Mouse (Mus musculus): ENCODE measurements around the gene Pml. TPM values are rescaled to one million over a fixed set of nuclear protein-coding genes. Genes with fewer than 3 reads are reported as not detected.

Pml gene
- polyA plus RNA-seq, 1 experiment from 2014 or later: 13.7 TPM

- Histone ChIP-seq H3K27me3 (ENCODE audit: control insufficient read depth, insufficient read depth, low read length) (no peaks in the 10 kb centered on the region), H3K9ac (ENCODE audit: low read length) (no peak overlapping the region), H3K4me2 (ENCODE audit: low read depth, low read length, severe bottlenecking) (no peak overlapping the region), H3K9me3 (ENCODE audit: control insufficient read depth, low read length) (no peaks in the 10 kb centered on the region), H3K27ac (ENCODE audit: low read depth, low read length) (no peak overlapping the region), H3K4me1 (replicated peaks; ENCODE audit: control insufficient read depth, insufficient read depth, low read length) (0 out of 2 replicates have a peak, but pooled peaks cover 3% of the 10 kb centered on the region), H3K36me3 (ENCODE audit: control insufficient read depth, insufficient read depth, low read length) (no peaks in the 10 kb centered on the region; the same call in 1 of the 2 replicates), H3K4me3 (ENCODE audit: low read depth, low read length) (no peak overlapping the region)
- no peak for ATAC-seq (replicated peaks; ENCODE audit: low FRiP score)
- peak; percentile 70 for DNase-seq (ENCODE audit: low spot score)
- 72% methylated on average over 24 of the region's 24 CpGs for WGBS
Observed at GRCm38 (mm10) chr9:58220218-58220903, 29.2 kb downstream of the Pml start.

- no peaks in the 10 kb centered on the region for H3K27me3 ChIP-seq (ENCODE audit: control insufficient read depth, insufficient read depth, low read length)
- no peak for DNase-seq (ENCODE audit: low spot score)
- 87% methylated on average over 3 of the region's 3 CpGs for WGBS
- no peak overlapping the region for H3K27ac ChIP-seq (ENCODE audit: low read depth, low read length)
- ATAC-seq (replicated peaks; ENCODE audit: low FRiP score): no peak
- H3K4me3 ChIP-seq (ENCODE audit: low read depth, low read length): no peak overlapping the region
- H3K9me3 ChIP-seq (ENCODE audit: control insufficient read depth, low read length): no peaks in the 10 kb centered on the region
- no peaks in the 10 kb centered on the region; the same call in 1 of the 2 replicates for H3K36me3 ChIP-seq (ENCODE audit: control insufficient read depth, insufficient read depth, low read length)
- 0 out of 2 replicates have a peak, but pooled peaks cover 3% of the 10 kb centered on the region for H3K4me1 ChIP-seq (replicated peaks; ENCODE audit: control insufficient read depth, insufficient read depth, low read length)
- no peak overlapping the region for H3K4me2 ChIP-seq (ENCODE audit: low read depth, low read length, severe bottlenecking)
- no peak overlapping the region for H3K9ac ChIP-seq (ENCODE audit: low read length)
Observed at GRCm38 (mm10) chr9:58218539-58218938, 31.0 kb downstream of the Pml start.

- no peaks in the 10 kb centered on the region for H3K27me3 ChIP-seq (ENCODE audit: control insufficient read depth, insufficient read depth, low read length)
- H3K4me3 ChIP-seq (ENCODE audit: low read depth, low read length): no peak overlapping the region
- H3K36me3 ChIP-seq (ENCODE audit: control insufficient read depth, insufficient read depth, low read length): no peaks in the 10 kb centered on the region; the same call in 1 of the 2 replicates
- WGBS: 38% methylated on average over 6 of the region's 6 CpGs
- ATAC-seq (replicated peaks; ENCODE audit: low FRiP score) (0 out of 2 replicates have a peak, but pooled peaks have one; percentile 30), DNase-seq (ENCODE audit: low spot score) (peak; percentile 75)
- H3K4me2 ChIP-seq (ENCODE audit: low read depth, low read length, severe bottlenecking): no peak overlapping the region
- no peaks in the 10 kb centered on the region for H3K9me3 ChIP-seq (ENCODE audit: control insufficient read depth, low read length)
- H3K9ac ChIP-seq (ENCODE audit: low read length): no peak overlapping the region
- H3K27ac ChIP-seq (ENCODE audit: low read depth, low read length): no peak overlapping the region
- 0 out of 2 replicates have a peak, but pooled peaks cover 3% of the 10 kb centered on the region for H3K4me1 ChIP-seq (replicated peaks; ENCODE audit: control insufficient read depth, insufficient read depth, low read length)
Observed at GRCm38 (mm10) chr9:58216402-58216801, 33.2 kb downstream of the Pml start.

GRCm38 (mm10) chr9:58214519-58215180 lies 34.9 kb downstream of the Pml start:
- Histone ChIP-seq H3K9ac (ENCODE audit: low read length) (no peak overlapping the region), H3K4me3 (ENCODE audit: low read depth, low read length) (no peak overlapping the region), H3K9me3 (ENCODE audit: control insufficient read depth, low read length) (no peaks in the 10 kb centered on the region), H3K36me3 (ENCODE audit: control insufficient read depth, insufficient read depth, low read length) (no peaks in the 10 kb centered on the region; the same call in 1 of the 2 replicates), H3K4me2 (ENCODE audit: low read depth, low read length, severe bottlenecking) (no peak overlapping the region), H3K27ac (ENCODE audit: low read depth, low read length) (no peak overlapping the region), H3K4me1 (replicated peaks; ENCODE audit: control insufficient read depth, insufficient read depth, low read length) (0 out of 2 replicates have a peak, but pooled peaks cover 3% of the 10 kb centered on the region), H3K27me3 (ENCODE audit: control insufficient read depth, insufficient read depth, low read length) (no peaks in the 10 kb centered on the region)
- DNase-seq (ENCODE audit: low spot score) (peak; percentile 44), ATAC-seq (replicated peaks; ENCODE audit: low FRiP score) (no peak)
- 69% methylated on average over 8 of the region's 8 CpGs for WGBS

GRCm38 (mm10) chr9:58213865-58214264 lies 35.7 kb downstream of the Pml start:
- Histone ChIP-seq H3K9me3 (ENCODE audit: control insufficient read depth, low read length) (no peaks in the 10 kb centered on the region), H3K36me3 (ENCODE audit: control insufficient read depth, insufficient read depth, low read length) (no peaks in the 10 kb centered on the region), H3K4me1 (replicated peaks; ENCODE audit: control insufficient read depth, insufficient read depth, low read length) (0 out of 2 replicates have a peak, but pooled peaks cover 3% of the 10 kb centered on the region), H3K4me3 (ENCODE audit: low read depth, low read length) (no peak overlapping the region), H3K27ac (ENCODE audit: low read depth, low read length) (no peak overlapping the region), H3K27me3 (ENCODE audit: control insufficient read depth, insufficient read depth, low read length) (no peaks in the 10 kb centered on the region), H3K4me2 (ENCODE audit: low read depth, low read length, severe bottlenecking) (no peak overlapping the region), H3K9ac (ENCODE audit: low read length) (no peak overlapping the region)
- WGBS: 39% methylated on average over 5 of the region's 5 CpGs
- DNase-seq (ENCODE audit: low spot score) (peak; percentile 41), ATAC-seq (replicated peaks; ENCODE audit: low FRiP score) (no peak)

GRCm38 (mm10) chr9:58213377-58213776 lies 36.2 kb downstream of the Pml start:
- 0 out of 2 replicates have a peak, but pooled peaks cover 3% of the 10 kb centered on the region for H3K4me1 ChIP-seq (replicated peaks; ENCODE audit: control insufficient read depth, insufficient read depth, low read length)
- no peak overlapping the region for H3K9ac ChIP-seq (ENCODE audit: low read length)
- ATAC-seq (replicated peaks; ENCODE audit: low FRiP score): no peak
- peak; percentile 39 for DNase-seq (ENCODE audit: low spot score)
- no peak overlapping the region for H3K27ac ChIP-seq (ENCODE audit: low read depth, low read length)
- H3K4me2 ChIP-seq (ENCODE audit: low read depth, low read length, severe bottlenecking): no peak overlapping the region
- no peaks in the 10 kb centered on the region for H3K36me3 ChIP-seq (ENCODE audit: control insufficient read depth, insufficient read depth, low read length)
- H3K9me3 ChIP-seq (ENCODE audit: control insufficient read depth, low read length): no peaks in the 10 kb centered on the region
- no peaks in the 10 kb centered on the region for H3K27me3 ChIP-seq (ENCODE audit: control insufficient read depth, insufficient read depth, low read length)
- no peak overlapping the region for H3K4me3 ChIP-seq (ENCODE audit: low read depth, low read length)
- WGBS: 72% methylated on average over 5 of the region's 5 CpGs

- ATAC-seq (replicated peaks; ENCODE audit: low FRiP score): no peak
- no peak overlapping the region for H3K27ac ChIP-seq (ENCODE audit: low read depth, low read length)
- no peaks in the 10 kb centered on the region for H3K36me3 ChIP-seq (ENCODE audit: control insufficient read depth, insufficient read depth, low read length)
- H3K9me3 ChIP-seq (ENCODE audit: control insufficient read depth, low read length): no peaks in the 10 kb centered on the region
- DNase-seq (ENCODE audit: low spot score): no peak
- 91% methylated on average over 2 of the region's 2 CpGs for WGBS
- no peaks in the 10 kb centered on the region for H3K27me3 ChIP-seq (ENCODE audit: control insufficient read depth, insufficient read depth, low read length)
- H3K4me1 ChIP-seq (replicated peaks; ENCODE audit: control insufficient read depth, insufficient read depth, low read length): no peaks in the 10 kb centered on the region
- H3K4me3 ChIP-seq (ENCODE audit: low read depth, low read length): no peak overlapping the region
- H3K9ac ChIP-seq (ENCODE audit: low read length): no peak overlapping the region
- H3K4me2 ChIP-seq (ENCODE audit: low read depth, low read length, severe bottlenecking): no peak overlapping the region
Observed at GRCm38 (mm10) chr9:58210304-58210627, 39.3 kb downstream of the Pml start.

GRCm38 (mm10) chr9:58209462-58210303 lies 39.9 kb downstream of the Pml start:
- Histone ChIP-seq H3K27me3 (ENCODE audit: control insufficient read depth, insufficient read depth, low read length) (no peaks in the 10 kb centered on the region), H3K4me1 (replicated peaks; ENCODE audit: control insufficient read depth, insufficient read depth, low read length) (peaks cover 3% of the 10 kb centered on the region; the same call in 1 of the 2 replicates), H3K9me3 (ENCODE audit: control insufficient read depth, low read length) (no peaks in the 10 kb centered on the region), H3K4me2 (ENCODE audit: low read depth, low read length, severe bottlenecking) (no peak overlapping the region), H3K4me3 (ENCODE audit: low read depth, low read length) (no peak overlapping the region), H3K36me3 (ENCODE audit: control insufficient read depth, insufficient read depth, low read length) (no peaks in the 10 kb centered on the region), H3K27ac (ENCODE audit: low read depth, low read length) (no peak overlapping the region), H3K9ac (ENCODE audit: low read length) (no peak overlapping the region)
- ATAC-seq (replicated peaks; ENCODE audit: low FRiP score): no peak
- DNase-seq (ENCODE audit: low spot score): no peak
- 81% methylated on average over 8 of the region's 8 CpGs for WGBS

Measured in forebrain, embryonic 11.5 days (tissue).